Mouse (Mus musculus) heart, adult 2 months (tissue): ENCODE results near the gene Taar7b.

ENCODE experiments used
- CTCF ChIP-seq: fragments of 200-600 bp; IDR thresholded peaks from 2 replicates; pipeline ENCODE4 v1.8.1; 2022; ENCODE audit warnings: antibody characterized with exemption, mild to moderate bottlenecking, moderate library complexity
- POLR2A ChIP-seq: fragments of 200-500 bp; IDR thresholded peaks from 2 replicates; pipeline ENCODE4 v1.6.1; 2011; ENCODE audit warnings: mild to moderate bottlenecking, low read depth, low read length, control low read depth; ENCODE audit not compliant: insufficient read depth

- TF ChIP-seq CTCF (no peak), POLR2A (no peak)
Measured at GRCm38 (mm10) chr10:24007034-24007433, 7.3 kb downstream of the Taar7b start.
